Mouse (Mus musculus) brain, embryonic 14.5 days (tissue): ENCODE data around the gene Ccnd1.
A peak's percentile ranks its signal among the peaks of the same experiment; 100 is the strongest.
"Not testable (repeated sequence)": the region's sequence is repeated elsewhere in the genome, so short reads cannot be mapped to it uniquely, and the experiment has no call there.

Source experiments
- CTCF ChIP-seq: fragments of 200-500 bp; IDR thresholded peaks from 2 replicates; pipeline ENCODE4 v1.5.1; 2012; ENCODE audit warnings: inconsistent platforms, mild to moderate bottlenecking, moderate library complexity, borderline replicate concordance; ENCODE audit not compliant: insufficient read depth, insufficient read length; ENCODE audit errors: extremely low read depth
- POLR2A ChIP-seq: fragments of 200-500 bp; IDR thresholded peaks from 2 replicates; pipeline ENCODE4 v1.6.1; 2012; ENCODE audit warnings: mild to moderate bottlenecking, inconsistent platforms, borderline replicate concordance; ENCODE audit not compliant: poor library complexity, insufficient read depth, insufficient read length, severe bottlenecking; ENCODE audit errors: extremely low read depth

- TF ChIP-seq POLR2A: not testable (repeated sequence)
- TF ChIP-seq CTCF: peak; percentile 19; the same call in 1 of the 2 replicates
Observed at GRCm38 (mm10) chr7:144905514-144905913, 34.2 kb downstream of the Ccnd1 start.
